ENCODE assay signal across 33 mouse cellular contexts in genomic region chr5:107441881-107442280, GRCm38 (mm10). TPM values are rescaled to one million over a fixed set of nuclear protein-coding genes. Genes with fewer than 3 reads are reported as not detected.
A peak's percentile ranks its signal among the peaks of the same experiment; 100 is the strongest.
DNase-seq lines count a peak whose midpoint lies in the region; ATAC-seq lines count a peak whose summit lies in the region.
"Had no signal": no experiment of that assay in that cellular context is flagged by ENCODE, and none has a peak within 500 bp of the region (broad histone marks: within the 10 kb centered on the region; RNA-seq: fewer than 3 reads in every experiment).

No protein-coding gene starts in this region.

- no peaks in the 10 kb centered on the region for H3K9me3 ChIP-seq in hindbrain, embryonic 10.5 days
- H3K9me3 ChIP-seq: embryonic facial prominence, embryonic 12.5 days; embryonic facial prominence, embryonic 15.5 days; forebrain, embryonic 12.5 days; forebrain, embryonic 15.5 days; hindbrain, embryonic 13.5 days had no signal

- no peaks in the 10 kb centered on the region for H3K27me3 ChIP-seq in hindbrain, embryonic 10.5 days (ENCODE audit: insufficient read depth, poor library complexity, severe bottlenecking)
- H3K27me3 ChIP-seq: embryonic facial prominence, embryonic 12.5 days; embryonic facial prominence, embryonic 15.5 days; forebrain, embryonic 12.5 days; forebrain, embryonic 15.5 days; hindbrain, embryonic 13.5 days had no signal

- intact Hi-C loops in left cerebral cortex, postnatal 4 days (cut with DNase I) = no loop called here

- H3K27ac ChIP-seq in hindbrain, embryonic 10.5 days = no peak overlapping the region
- H3K27ac ChIP-seq: embryonic facial prominence, embryonic 12.5 days; embryonic facial prominence, embryonic 15.5 days; forebrain, embryonic 12.5 days; forebrain, embryonic 15.5 days; gastrocnemius, adult 2 months; hindbrain, embryonic 13.5 days had no signal

- H3K4me3 ChIP-seq in hindbrain, embryonic 10.5 days = no peak overlapping the region
- H3K4me3 ChIP-seq: embryonic facial prominence, embryonic 12.5 days; embryonic facial prominence, embryonic 15.5 days; forebrain, embryonic 12.5 days; forebrain, embryonic 15.5 days; gastrocnemius, adult 2 months; hindbrain, embryonic 13.5 days had no signal

- no peak for DNase-seq in frontal cortex, postnatal 25 days (ENCODE audit: low spot score in 2 of 2)
- peak; percentile 27 to 46 for DNase-seq in left cerebral cortex, adult 18-20 months (ENCODE audit: low spot score in 2 of 2)
- DNase-seq in left cerebral cortex, postnatal 4 days = no peak
- DNase-seq in right cerebral cortex, adult 18-20 months = peak; percentile 54
- no peak for DNase-seq in right cerebral cortex, postnatal 10 days (ENCODE audit: low spot score in 2 of 2)
- DNase-seq in hindbrain, embryonic 10.5 days (ENCODE audit: low spot score) = no peak
- DNase-seq: adrenal gland, postnatal 10 days; adrenal gland, postnatal 36 days; cerebellum, adult 11 months; cerebellum, adult 2 months; cerebellum, adult 9-11 months; cerebellum, postnatal 25 days; gastrocnemius, adult 2 months; gastrocnemius, postnatal 14 days; heart, adult 11 months had no signal

- H3K4me1 ChIP-seq in hindbrain, embryonic 10.5 days (replicated peaks) = peaks cover 13% of the 10 kb centered on the region

- ATAC-seq in frontal cortex, adult (ENCODE audit: low TSS enrichment) = peak; percentile 35; the same call in 1 of the 2 replicates
- ATAC-seq: activated CD4-positive, CD25-positive, alpha-beta regulatory T cell, adult 4 months; forebrain, embryonic 15.5 days; hindbrain, embryonic 16.5 days had no signal

- WGBS in hindbrain, embryonic 10.5 days = 83% methylated on average over 5 of the region's 5 CpGs

- no peaks in the 10 kb centered on the region for H3K36me3 ChIP-seq in hindbrain, embryonic 10.5 days
- H3K36me3 ChIP-seq: embryonic facial prominence, embryonic 12.5 days; embryonic facial prominence, embryonic 15.5 days; forebrain, embryonic 12.5 days; forebrain, embryonic 15.5 days; hindbrain, embryonic 13.5 days had no signal

RNA-seq across cellular contexts. Expression of gene Btbd8, which starts 4.1 kb away (rescaled TPM):
- 100 to 1,000 TPM; 175 to 179 TPM for total RNA-seq in left cerebral cortex, adult 18-20 months (2021)
- total RNA-seq in left cerebral cortex, postnatal 4 days (2021) = 10 to 100 TPM; 61.9 to 64.8 TPM
- 5.2 and 5.6 TPM in 2 replicates for polyA plus RNA-seq in hindbrain, embryonic 10.5 days (2016; fragmentation: Nextera tagmentation; extraction: Ambion mirVana)

RNA-seq across cellular contexts. Expression of gene Lpcat2b, which starts 10.5 kb away (rescaled TPM):
- total RNA-seq in left cerebral cortex, adult 18-20 months (2021) = under 1 TPM; 0.37 to 0.42 TPM
- not detected for total RNA-seq in left cerebral cortex, postnatal 4 days (2021)
- not detected in 2 replicates for polyA plus RNA-seq in hindbrain, embryonic 10.5 days (2016; fragmentation: Nextera tagmentation; extraction: Ambion mirVana)
- total RNA-seq: adrenal gland, adult 18-20 months; adrenal gland, postnatal 10 days; adrenal gland, postnatal 36 days; common myeloid progenitor, adult 5-6 weeks; ES-E14; gastrocnemius, adult 2 months; gastrocnemius, postnatal 14 days; gastrocnemius, postnatal 4 days; heart, adult 8-10 months; heart, postnatal 25 days; hematopoietic stem cell, adult 5-6 weeks had no signal
- polyA plus RNA-seq: activated CD4-positive, CD25-positive, alpha-beta regulatory T cell, adult 4 months; embryonic facial prominence, embryonic 12.5 days; embryonic facial prominence, embryonic 15.5 days; forebrain, embryonic 12.5 days; forebrain, embryonic 15.5 days; heart, embryonic 11.5 days; heart, embryonic 14.5 days; heart, postnatal 0 days; hindbrain, embryonic 13.5 days; hindbrain, embryonic 16.5 days had no signal

RNA-seq across cellular contexts. Expression of gene Ephx4, which starts 39.3 kb away (rescaled TPM):
- 10 to 100 TPM; 81.1 to 96.0 TPM for total RNA-seq in left cerebral cortex, adult 18-20 months (2021)
- total RNA-seq in left cerebral cortex, postnatal 4 days (2021) = 10 to 100 TPM; 15.4 to 15.7 TPM
- 0.83 and 1.2 TPM in 2 replicates for polyA plus RNA-seq in hindbrain, embryonic 10.5 days (2016; fragmentation: Nextera tagmentation; extraction: Ambion mirVana)
- total RNA-seq: common myeloid progenitor, adult 5-6 weeks; hematopoietic stem cell, adult 5-6 weeks had no signal

Comparison
In these comparisons a context has a peak if more than half of its experiments do, and no peak if none do; other contexts are left out.
1. DNase-seq: peak in left cerebral cortex, adult 18-20 months (2 of 2) and right cerebral cortex, adult 18-20 months (single experiment); none in frontal cortex, postnatal 25 days (0 of 2), left cerebral cortex, postnatal 4 days (single experiment), right cerebral cortex, postnatal 10 days (0 of 2) and hindbrain, embryonic 10.5 days (single experiment).
2. RNA of gene Ephx4, which starts 39.3 kb away (total RNA-seq): 81.1 to 96.0 TPM in left cerebral cortex, adult 18-20 months; 15.4 to 15.7 TPM in left cerebral cortex, postnatal 4 days; every median in the first group is over 4 times any median in the second.